Mouse (Mus musculus): ENCODE measurements at regions not wholly inside any gene's neighbourhood (a gene's known extent, or its start where the extent isn't known, plus 50 kb on each side); places are given as distances from the start of the nearest gene placed in this dataset.

GRCm38 (mm10) chr5:73796201-73796600 is 145.0 kb downstream of the Spata18 start:
- DNase-seq (ENCODE audit: low spot score) = no peak

GRCm38 (mm10) chr5:73797980-73798379 is 146.8 kb downstream of the Spata18 start:
- DNase-seq (ENCODE audit: low spot score) = no peak

GRCm38 (mm10) chr5:73803431-73803830 is 152.3 kb downstream of the Spata18 start:
- no peak for DNase-seq (ENCODE audit: low spot score)

- DNase-seq (ENCODE audit: low spot score) = no peak
Measured at GRCm38 (mm10) chr5:73804556-73805230, 153.5 kb downstream of the Spata18 start.

GRCm38 (mm10) chr5:73810660-73811059 is 159.5 kb downstream of the Spata18 start:
- no peak for DNase-seq (ENCODE audit: low spot score)

GRCm38 (mm10) chr5:73811094-73811521 is 159.9 kb downstream of the Spata18 start:
- no peak for DNase-seq (ENCODE audit: low spot score)

GRCm38 (mm10) chr5:73815752-73816151 is 164.6 kb downstream of the Spata18 start:
- no peak for DNase-seq (ENCODE audit: low spot score)

- no peak for DNase-seq (ENCODE audit: low spot score)
Measured at GRCm38 (mm10) chr5:73817180-73817579, 166.0 kb downstream of the Spata18 start.

GRCm38 (mm10) chr5:73821956-73822545 is 170.9 kb downstream of the Spata18 start:
- no peak for DNase-seq (ENCODE audit: low spot score)

- no peak for DNase-seq (ENCODE audit: low spot score)
Measured at GRCm38 (mm10) chr5:73823421-73823820, 172.2 kb downstream of the Spata18 start.

- no peak for DNase-seq (ENCODE audit: low spot score)
Measured at GRCm38 (mm10) chr5:73826941-73827340, 175.8 kb downstream of the Spata18 start.

- DNase-seq (ENCODE audit: low spot score) = no peak
Measured at GRCm38 (mm10) chr5:73833721-73834120, 182.5 kb downstream of the Spata18 start.

- DNase-seq (ENCODE audit: low spot score) = no peak
Measured at GRCm38 (mm10) chr5:73843776-73844175, 192.6 kb downstream of the Spata18 start.

- DNase-seq (ENCODE audit: low spot score) = no peak
Measured at GRCm38 (mm10) chr5:73846096-73846782, 195.1 kb downstream of the Spata18 start.

- no peak for DNase-seq (ENCODE audit: low spot score)
Measured at GRCm38 (mm10) chr5:73846783-73847151, 195.6 kb downstream of the Spata18 start.

GRCm38 (mm10) chr5:73851501-73851900 is 200.3 kb downstream of the Spata18 start:
- no peak for DNase-seq (ENCODE audit: low spot score)

- DNase-seq (ENCODE audit: low spot score) = peak; percentile 79
Measured at GRCm38 (mm10) chr5:73854025-73854773, 203.0 kb downstream of the Spata18 start.

- no peak for DNase-seq (ENCODE audit: low spot score)
Measured at GRCm38 (mm10) chr5:73854774-73855371, 203.7 kb downstream of the Spata18 start.

- DNase-seq (ENCODE audit: low spot score) = no peak
Measured at GRCm38 (mm10) chr5:73859320-73859719, 208.1 kb downstream of the Spata18 start.

GRCm38 (mm10) chr5:73864138-73864761 is 204.0 kb downstream of the Usp46 start:
- DNase-seq (ENCODE audit: low spot score) = no peak

- no peak for DNase-seq (ENCODE audit: low spot score)
Measured at GRCm38 (mm10) chr5:73872641-73873421, 195.4 kb downstream of the Usp46 start.
